Mouse (Mus musculus) ovary, adult 2 months (tissue): ENCODE data around the gene Rgcc. TPM values are rescaled to one million over a fixed set of nuclear protein-coding genes. Genes with fewer than 3 reads are reported as not detected.

ENCODE experiments used
- polyA plus RNA-seq: library from polyadenylated mRNA; depleted of rRNA; stranded (reverse); fragments of >200 nt; gene quantifications from 2 replicates; pipeline ENCODE4 v1.2.3, GENCODE M21; 2012; rRNA removed

The Rgcc gene
- polyA plus RNA-seq: 359 and 533 TPM in 2 replicates

DNA sequence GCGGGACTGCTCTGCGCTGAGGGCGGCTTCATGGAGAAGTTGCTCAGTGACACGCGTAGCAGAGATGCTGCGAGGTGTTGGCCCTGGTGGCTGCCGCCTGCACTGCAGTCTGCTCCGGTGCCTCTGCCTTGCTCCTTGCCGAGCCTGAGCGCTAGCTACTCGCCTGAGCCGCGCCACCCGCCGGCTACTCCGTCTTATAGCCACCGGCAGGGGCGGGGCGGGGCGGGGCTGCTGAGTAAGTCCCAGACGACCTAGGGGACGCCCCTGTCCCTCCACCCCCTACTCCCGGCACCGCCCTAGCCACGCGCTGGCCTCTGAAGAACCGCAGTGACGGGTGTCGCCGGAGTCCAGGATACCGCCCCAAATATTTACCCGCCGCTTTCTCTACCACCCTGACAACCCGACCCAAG is at the start of gene Rgcc:
TSS of gene Rgcc (minus strand) at position 180 of the 410 bp plus-strand sequence.

Other genes with a start within 250 kb of the Rgcc start
- 0.31 and 0.53 TPM in 2 replicates for gene Zfp957, start 54.3 kb downstream of the Rgcc start, polyA plus RNA-seq
- gene Naa16, start 89.1 kb upstream of the Rgcc start, polyA plus RNA-seq: 1.6 and 1.7 TPM in 2 replicates
- gene Mtrf1, start 96.1 kb upstream of the Rgcc start, polyA plus RNA-seq: 1.3 and 1.9 TPM in 2 replicates
- gene Kbtbd7, start 124.9 kb upstream of the Rgcc start, polyA plus RNA-seq: 9.0 and 12.3 TPM in 2 replicates
- 2.1 and 2.9 TPM in 2 replicates for gene Kbtbd6, start 150.2 kb upstream of the Rgcc start, polyA plus RNA-seq
- 12.5 and 13.4 TPM in 2 replicates for gene Elf1, start 179.5 kb upstream of the Rgcc start, polyA plus RNA-seq
- 3.9 and 4.5 TPM in 2 replicates for gene Wbp4, start 179.9 kb upstream of the Rgcc start, polyA plus RNA-seq